Mouse (Mus musculus) testis, adult 2 months (tissue): Measurements from ENCODE around the gene Cipc.

Experiments
- CTCF ChIP-seq: fragments of 200-500 bp; IDR thresholded peaks from 2 replicates; pipeline ENCODE4 v1.5.1; 2012; ENCODE audit warnings: low read depth, mild to moderate bottlenecking, inconsistent platforms, low read length, moderate library complexity; ENCODE audit not compliant: control insufficient read depth, insufficient read depth, insufficient replicate concordance
- POLR2A ChIP-seq: fragments of 200-500 bp; IDR thresholded peaks from 2 replicates; pipeline ENCODE4 v1.6.1; 2012; ENCODE audit warnings: low read depth, mild to moderate bottlenecking, inconsistent platforms, low read length, moderate library complexity; ENCODE audit not compliant: control insufficient read depth

GRCm38 (mm10) chr12:87000840-87001176 lies 54.0 kb downstream of the Cipc start:
- TF ChIP-seq CTCF (no peak), POLR2A (no peak)
